Mouse (Mus musculus) brown adipose tissue, adult 24 weeks (tissue): ENCODE data around the gene Chst13. TPM values are rescaled to one million over a fixed set of nuclear protein-coding genes. Genes with fewer than 3 reads are reported as not detected.

ENCODE experiments used
- H3K27ac ChIP-seq: fragments of 200-500 bp; replicated peaks from 2 replicates; pipeline ENCODE4 v1.5.1; 2012; ENCODE audit warnings: low read depth, mild to moderate bottlenecking, low read length
- H3K4me1 ChIP-seq: fragments of 200-500 bp; 2 replicates; pipeline ENCODE4 v1.6.1; 2012; ENCODE audit warnings: low read length, mixed read lengths; ENCODE audit not compliant: control insufficient read depth, insufficient read depth, insufficient read length
- H3K4me3 ChIP-seq: fragments of 200-500 bp; 2 replicates; pipeline ENCODE4 v1.5.1; 2012; ENCODE audit warnings: low read depth, mild to moderate bottlenecking, low read length, moderate library complexity; ENCODE audit not compliant: insufficient read depth
- polyA plus RNA-seq: library from polyadenylated mRNA; stranded (reverse); fragments of >200 nt; gene quantifications from 2 replicates; pipeline ENCODE4 v1.2.4, GENCODE M21; 2012; ENCODE audit not compliant: missing spikeins, insufficient read depth, insufficient read length

Gene Chst13
- polyA plus RNA-seq, 1 experiment = not detected

DNA sequence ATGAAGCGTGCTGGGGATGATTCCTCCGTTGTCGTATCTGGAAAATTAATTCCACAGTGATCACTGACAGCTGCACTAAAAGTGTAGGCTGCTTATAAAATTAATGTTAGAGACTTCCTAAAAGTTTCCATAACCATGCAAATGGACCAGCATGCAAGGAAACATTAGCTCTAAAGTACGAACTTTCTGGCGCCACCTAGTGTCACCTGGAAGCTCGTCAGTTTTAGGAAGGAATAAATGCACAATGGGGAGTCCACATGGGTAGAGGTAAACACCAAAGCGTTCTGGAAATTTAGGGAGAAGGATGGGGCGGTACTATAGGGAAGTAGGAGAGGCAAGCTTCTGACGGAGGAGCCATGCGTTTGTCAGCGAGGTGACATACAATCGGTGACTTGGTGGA lies 36.7 kb downstream of the Chst13 start:
- Histone ChIP-seq H3K27ac (no peak overlapping the region), H3K4me1 (no peaks in the 10 kb centered on the region), H3K4me3 (no peak overlapping the region)

Other genes starting within 250 kb of the Chst13 start
- gene Vmn1r49, start 246.7 kb downstream of the Chst13 start, polyA plus RNA-seq = not detected in 2 replicates
- gene Vmn1r50, start 223.8 kb downstream of the Chst13 start, polyA plus RNA-seq = not detected in 2 replicates
- not detected in 2 replicates for gene Vmn1r51, start 202.6 kb downstream of the Chst13 start, polyA plus RNA-seq
- gene Vmn1r52, start 150.4 kb downstream of the Chst13 start, polyA plus RNA-seq = not detected in 2 replicates
- gene V1ra8, start 122.4 kb downstream of the Chst13 start, polyA plus RNA-seq = not detected in 2 replicates
- not detected in 2 replicates for gene Vmn1r53, start 100.7 kb downstream of the Chst13 start, polyA plus RNA-seq
- gene Vmn1r54, start 78.9 kb downstream of the Chst13 start, polyA plus RNA-seq = not detected in 2 replicates
- not detected in 2 replicates for gene BC048671, start 24.0 kb downstream of the Chst13 start, polyA plus RNA-seq
- not detected in 2 replicates for gene Uroc1, start 8.1 kb upstream of the Chst13 start, polyA plus RNA-seq
- 5.4 and 5.7 TPM in 2 replicates for gene Zxdc, start 44.3 kb upstream of the Chst13 start, polyA plus RNA-seq
- gene Cfap100, start 103.6 kb upstream of the Chst13 start, polyA plus RNA-seq = 1.6 TPM in 1 of 2 replicates, not detected in the other
- gene Klf15, start 137.4 kb upstream of the Chst13 start, polyA plus RNA-seq = 14.5 and 19.8 TPM in 2 replicates
- 46.2 and 52.8 TPM in 2 replicates for gene Aldh1l1, start 161.2 kb upstream of the Chst13 start, polyA plus RNA-seq